Mouse (Mus musculus): ENCODE data around the gene Vmo1. TPM values are rescaled to one million over a fixed set of nuclear protein-coding genes. Genes with fewer than 3 reads are reported as not detected.

Gene Vmo1
- total RNA-seq (2023): not detected in 2 replicates

GRCm38 (mm10) chr11:70514288-70514687 is at the start of gene Vmo1:
Gene Vmo1 (minus strand): TSS chr11:70514616.

DNA sequence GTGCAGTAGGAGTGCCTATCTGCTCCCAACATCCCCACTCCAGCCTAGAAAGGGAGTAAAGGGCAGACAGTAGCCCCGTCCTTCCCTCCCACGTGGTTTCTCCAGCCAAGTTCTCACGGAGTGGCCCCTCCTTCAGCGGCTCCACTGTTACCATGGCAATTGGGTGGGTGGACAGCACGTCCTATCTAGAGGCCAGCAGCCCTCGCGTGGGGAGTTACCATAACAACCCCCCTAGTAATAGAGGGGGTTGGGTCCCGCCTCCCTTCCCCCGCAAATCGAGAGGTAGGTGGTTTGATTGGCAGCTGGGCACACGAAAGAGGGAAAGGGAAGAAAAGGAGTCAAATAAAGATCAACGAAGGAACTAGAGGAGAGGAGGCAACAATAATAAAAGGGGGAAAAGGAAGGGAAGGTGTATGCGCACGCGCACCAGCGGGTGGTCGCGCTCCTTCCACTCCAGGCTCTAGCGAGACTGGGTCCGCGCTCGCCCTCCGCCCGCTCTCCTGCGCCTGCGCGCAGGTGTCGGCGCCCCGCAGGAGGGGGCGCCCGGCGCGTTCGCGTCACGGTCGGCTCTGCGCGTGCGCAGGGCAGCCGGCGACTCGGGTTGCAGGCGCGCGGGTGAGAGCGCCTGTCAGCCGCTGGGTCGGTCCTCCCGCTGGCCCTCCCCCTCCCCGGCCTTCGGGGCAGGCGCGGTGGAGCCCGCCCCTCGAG is 48.0 kb upstream of the Vmo1 start, which contains the start of gene Mink1:
Mink1 (plus strand) TSS at position 595 of the 708 bp plus-strand sequence.

DNA sequence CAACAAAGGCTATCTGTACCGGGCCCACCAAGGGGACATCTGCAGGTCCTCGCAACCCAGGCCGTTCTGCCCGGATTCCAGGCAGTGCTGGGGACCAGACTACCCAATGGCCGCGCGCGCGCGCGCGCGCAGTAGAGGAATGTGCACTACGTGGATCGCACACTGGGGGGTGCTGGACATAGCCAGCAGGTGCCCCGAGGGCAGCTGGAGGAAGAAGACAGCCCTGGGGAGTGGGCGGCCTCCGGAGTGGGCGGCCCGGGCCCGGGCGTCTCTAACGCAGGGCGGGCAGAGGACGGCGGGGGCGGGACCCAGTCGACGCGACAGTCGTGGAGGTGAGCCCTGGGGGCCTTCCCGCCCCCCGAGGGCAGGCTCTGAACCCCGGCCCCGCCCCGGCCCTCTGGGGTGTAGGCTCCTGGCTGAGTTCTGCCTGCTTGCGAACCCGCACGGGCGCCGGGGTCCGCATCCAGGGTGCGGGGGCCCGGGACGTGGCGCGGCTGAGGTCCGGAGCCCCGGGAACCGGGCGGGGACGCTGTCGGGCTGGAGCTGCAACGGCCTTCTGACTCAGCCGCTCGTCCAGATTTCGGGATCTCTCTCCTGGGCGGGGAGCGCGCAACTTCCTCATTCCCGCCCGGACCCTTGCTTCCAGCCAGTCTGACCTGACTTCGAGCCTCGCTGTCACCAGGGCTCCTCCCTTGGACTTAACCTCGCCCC is 25.6 kb upstream of the Vmo1 start, which contains the start of gene Pld2:
Pld2 (plus strand) TSS at position 188 of the 711 bp plus-strand sequence.

GRCm38 (mm10) chr11:70532839-70533238 is 18.4 kb upstream of the Vmo1 start, which contains the start of gene Gm40193:
Gene Gm40193 (minus strand): TSS chr11:70532939.

GRCm38 (mm10) chr11:70525184-70525678 is 10.8 kb upstream of the Vmo1 start, which contains the start of gene Psmb6:
Gene Psmb6 (plus strand): TSS chr11:70525367.

GRCm38 (mm10) chr11:70518923-70519322 is 4.5 kb upstream of the Vmo1 start, which contains the start of gene Gltpd2:
Gene Gltpd2 (plus strand): TSS chr11:70519196.

GRCm38 (mm10) chr11:70504970-70505369 is 9.4 kb downstream of the Vmo1 start, which contains the start of gene Tm4sf5:
Gene Tm4sf5 (plus strand): TSS chr11:70505244.

Other genes with a start within 250 kb of the Vmo1 start
- gene Alox12e, start 192.0 kb downstream of the Vmo1 start, total RNA-seq (2023): not detected in 2 replicates
- gene Alox15, start 162.6 kb downstream of the Vmo1 start, total RNA-seq (2023): 1.2 and 3.1 TPM in 2 replicates
- 12.0 and 22.1 TPM in 2 replicates for gene Pelp1, start 104.6 kb downstream of the Vmo1 start, total RNA-seq (2023)
- 950 and 1,080 TPM in 2 replicates for gene Arrb2, start 82.0 kb downstream of the Vmo1 start, total RNA-seq (2023)
- gene Med11, start 62.7 kb downstream of the Vmo1 start, total RNA-seq (2023): 24.7 and 31.8 TPM in 2 replicates
- 0.61 and 0.66 TPM in 2 replicates for gene Zmynd15, start 55.2 kb downstream of the Vmo1 start, total RNA-seq (2023)
- gene Cxcl16, start 54.6 kb downstream of the Vmo1 start, total RNA-seq (2023): 2.9 and 7.3 TPM in 2 replicates
- not detected in 2 replicates for gene Tm4sf5, start 9.4 kb downstream of the Vmo1 start, total RNA-seq (2023)
- gene Gltpd2, start 4.6 kb upstream of the Vmo1 start, total RNA-seq (2023): not detected in 2 replicates
- gene Psmb6, start 10.8 kb upstream of the Vmo1 start, total RNA-seq (2023): 85.9 and 94.4 TPM in 2 replicates
- not detected in 2 replicates for gene Gm40193, start 18.3 kb upstream of the Vmo1 start, total RNA-seq (2023)
- gene Pld2, start 25.4 kb upstream of the Vmo1 start, total RNA-seq (2023): 2.0 and 3.3 TPM in 2 replicates
- gene Mink1, start 48.3 kb upstream of the Vmo1 start, total RNA-seq (2023): 14.2 and 21.9 TPM in 2 replicates
- not detected in 2 replicates for gene 4930544D05Rik, start 101.2 kb upstream of the Vmo1 start, total RNA-seq (2023)
- 1.0 TPM in 1 of 2 replicates, not detected in the other for gene Chrne, start 104.6 kb upstream of the Vmo1 start, total RNA-seq (2023)
- gene Gp1ba, start 124.5 kb upstream of the Vmo1 start, total RNA-seq (2023): 0.18 and 0.73 TPM in 2 replicates
- gene Rnf167, start 132.6 kb upstream of the Vmo1 start, total RNA-seq (2023): 139 and 152 TPM in 2 replicates
- gene Slc25a11, start 132.9 kb upstream of the Vmo1 start, total RNA-seq (2023): 80.8 and 90.9 TPM in 2 replicates
- 1,990 and 2,032 TPM in 2 replicates for gene Pfn1, start 140.0 kb upstream of the Vmo1 start, total RNA-seq (2023)
- 4.2 and 6.6 TPM in 2 replicates for gene Eno3, start 142.6 kb upstream of the Vmo1 start, total RNA-seq (2023)
- 36.7 and 37.4 TPM in 2 replicates for gene Spag7, start 154.8 kb upstream of the Vmo1 start, total RNA-seq (2023)
- gene Camta2, start 173.5 kb upstream of the Vmo1 start, total RNA-seq (2023): 55.4 and 60.4 TPM in 2 replicates
- not detected in 2 replicates for gene Inca1, start 185.5 kb upstream of the Vmo1 start, total RNA-seq (2023)
- gene Kif1c, start 185.9 kb upstream of the Vmo1 start, total RNA-seq (2023): 30.8 and 43.4 TPM in 2 replicates
- gene Zfp3, start 249.6 kb upstream of the Vmo1 start, total RNA-seq (2023): 0.25 and 0.28 TPM in 2 replicates